33 mouse cellular contexts compared by ENCODE assay signal in the genomic region with DNA sequence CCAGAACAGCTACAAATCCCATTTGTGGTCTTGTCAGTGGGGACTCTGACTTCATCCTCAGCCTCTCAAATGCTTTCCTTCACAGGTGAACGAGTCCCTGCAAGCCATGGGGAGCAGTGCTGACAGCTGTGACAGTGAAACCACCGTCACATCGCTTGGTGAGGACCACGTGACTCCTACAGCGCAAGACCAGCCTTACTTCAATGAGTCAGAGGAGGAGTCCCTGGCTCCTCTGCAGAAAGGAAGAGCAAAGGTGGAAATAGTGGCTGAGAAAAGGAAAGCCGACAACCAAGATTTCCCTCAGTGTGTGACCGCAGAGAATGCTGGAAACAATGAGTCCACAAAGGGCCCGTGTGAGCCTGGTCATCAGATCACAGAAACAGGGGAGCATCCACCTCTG. TPM values are rescaled to one million over a fixed set of nuclear protein-coding genes. Genes with fewer than 3 reads are reported as not detected.
"Had no signal": no experiment of that assay in that cellular context is flagged by ENCODE, and none has a peak within 500 bp of the region (broad histone marks: within the 10 kb centered on the region; RNA-seq: fewer than 3 reads in every experiment).

No protein-coding gene starts in this region.

- H3K9ac ChIP-seq: heart, embryonic 13.5 days; heart, embryonic 15.5 days; hindbrain, embryonic 13.5 days; hindbrain, embryonic 15.5 days; limb, embryonic 13.5 days; limb, embryonic 15.5 days; liver, embryonic 12.5 days; liver, embryonic 14.5 days had no signal

- DNase-seq: gastrocnemius, adult 2 months; gastrocnemius, postnatal 14 days; gastrocnemius, postnatal 36 days; heart, adult 18-20 months; heart, postnatal 14 days; heart, postnatal 36 days; kidney, adult 11 months; kidney, adult 2 months; kidney, adult 9 months; kidney, postnatal 10 days; kidney, postnatal 4 days; layer of hippocampus, postnatal 36 days; left cerebral cortex, postnatal 4 days had no signal

- H3K27ac ChIP-seq: gastrocnemius, adult 2 months; heart, embryonic 13.5 days; heart, embryonic 15.5 days; hindbrain, embryonic 13.5 days; hindbrain, embryonic 15.5 days; hindbrain, postnatal 0 days; layer of hippocampus, adult 2 months; limb, embryonic 13.5 days; limb, embryonic 15.5 days; liver, embryonic 12.5 days; liver, embryonic 14.5 days had no signal

- H3K4me3 ChIP-seq: gastrocnemius, adult 2 months; heart, embryonic 13.5 days; heart, embryonic 15.5 days; hindbrain, embryonic 13.5 days; hindbrain, embryonic 15.5 days; layer of hippocampus, adult 2 months; limb, embryonic 13.5 days; limb, embryonic 15.5 days; liver, embryonic 12.5 days had no signal

- H3K9me3 ChIP-seq: heart, embryonic 13.5 days; heart, embryonic 15.5 days; hindbrain, embryonic 13.5 days; hindbrain, embryonic 15.5 days; limb, embryonic 13.5 days; limb, embryonic 15.5 days; liver, embryonic 12.5 days had no signal

- H3K4me1 ChIP-seq: heart, embryonic 13.5 days; heart, embryonic 15.5 days; hindbrain, embryonic 13.5 days; hindbrain, embryonic 15.5 days; limb, embryonic 13.5 days; limb, embryonic 15.5 days; liver, embryonic 12.5 days had no signal

- H3K27me3 ChIP-seq: heart, embryonic 13.5 days; heart, embryonic 15.5 days; hindbrain, embryonic 13.5 days; hindbrain, embryonic 15.5 days; limb, embryonic 13.5 days; limb, embryonic 15.5 days; liver, embryonic 12.5 days had no signal

- H3K4me2 ChIP-seq: heart, embryonic 11.5 days; heart, embryonic 13.5 days; heart, embryonic 15.5 days; hindbrain, embryonic 13.5 days; hindbrain, embryonic 15.5 days; limb, embryonic 13.5 days; limb, embryonic 15.5 days; liver, embryonic 12.5 days had no signal

- ATAC-seq: hindbrain, postnatal 0 days; intestine, embryonic 16.5 days; liver, embryonic 12.5 days had no signal

RNA-seq across cellular contexts. Expression of a gene that starts 50.5 kb away (rescaled TPM):
- total RNA-seq: gastrocnemius, postnatal 14 days; gastrocnemius, postnatal 36 days; heart, postnatal 14 days; heart, postnatal 36 days; hematopoietic stem cell, adult 5-6 weeks; layer of hippocampus, postnatal 36 days; left cerebral cortex, postnatal 25 days; left cerebral cortex, postnatal 4 days; liver, adult 2 months had no signal
- polyA plus RNA-seq: gonadal fat pad, adult 2 months; heart, embryonic 11.5 days; heart, postnatal 0 days; intestine, embryonic 14.5 days; intestine, embryonic 16.5 days; kidney, adult 2 months; kidney, embryonic 16.5 days; limb, embryonic 11.5 days; liver, adult 2 months; liver, embryonic 12.5 days; liver, embryonic 14.5 days had no signal
